Comparison of ENCODE assay signal across 11 mouse cellular contexts in genomic region chr2:30356906-30357305, GRCm38 (mm10). TPM values are rescaled to one million over a fixed set of nuclear protein-coding genes. Genes with fewer than 3 reads are reported as not detected.
DNase-seq lines count a peak whose midpoint lies in the region; ATAC-seq and TF ChIP-seq lines count a peak whose summit lies in the region.
"Had no signal": no experiment of that assay in that cellular context is flagged by ENCODE, and none has a peak within 500 bp of the region (broad histone marks: within the 10 kb centered on the region; RNA-seq: fewer than 3 reads in every experiment).

No protein-coding gene starts in this region.

- DNase-seq in heart, postnatal 14 days, result no peak
- no peak for DNase-seq in limb, embryonic 10.5 days (ENCODE audit: low spot score)
- DNase-seq in gastrocnemius, postnatal 14 days, result no peak
- no peak for DNase-seq in lung, adult 2 months
- DNase-seq: gastrocnemius, postnatal 36 days had no signal

- no peak for ATAC-seq in heart, embryonic 12.5 days (ENCODE audit: insufficient number of reproducible peaks, low FRiP score)
- ATAC-seq in limb, embryonic 12.5 days (ENCODE audit: insufficient number of reproducible peaks, insufficient read depth, low FRiP score, low TSS enrichment, low read depth), result no peak
- no peak for ATAC-seq in embryonic facial prominence, embryonic 13.5 days (ENCODE audit: insufficient number of reproducible peaks, insufficient read depth, low FRiP score, low TSS enrichment, low read depth)
- no peak for ATAC-seq in hindbrain, embryonic 16.5 days

- TF ChIP-seq POLR2A in lung, adult 2 months (IDR thresholded peaks at IDR 0.05; ENCODE audit: borderline replicate concordance, extremely low read depth, low read depth, low read length), result no peak

- H3K36me3 ChIP-seq in heart, embryonic 12.5 days, result peaks cover 31% of the 10 kb centered on the region
- peaks cover 36% of the 10 kb centered on the region for H3K36me3 ChIP-seq in limb, embryonic 12.5 days
- H3K36me3 ChIP-seq in limb, embryonic 10.5 days, result peaks cover 27% of the 10 kb centered on the region
- H3K36me3 ChIP-seq in embryonic facial prominence, embryonic 13.5 days, result peaks cover 34% of the 10 kb centered on the region
- peaks cover 14% of the 10 kb centered on the region for H3K36me3 ChIP-seq in hindbrain, embryonic 16.5 days (ENCODE audit: control insufficient read depth, insufficient read depth, low read length)

- WGBS in heart, embryonic 12.5 days, result 55% methylated on average over 9 of the region's 9 CpGs
- 71% methylated on average over 9 of the region's 9 CpGs for WGBS in limb, embryonic 12.5 days
- 76% methylated on average over 9 of the region's 9 CpGs for WGBS in limb, embryonic 10.5 days
- WGBS in embryonic facial prominence, embryonic 13.5 days, result 70% methylated on average over 9 of the region's 9 CpGs
- 69% methylated on average over 9 of the region's 9 CpGs for WGBS in hindbrain, embryonic 16.5 days
- WGBS in lung, adult 2 months, result 52% methylated on average over 9 of the region's 9 CpGs

- H3K4me3 ChIP-seq in heart, embryonic 12.5 days, result no peak overlapping the region
- H3K4me3 ChIP-seq in limb, embryonic 12.5 days (replicated peaks), result no peak overlapping the region
- no peak overlapping the region for H3K4me3 ChIP-seq in limb, embryonic 10.5 days
- 0 out of 2 replicates have a peak overlapping the region, but pooled peaks have one; percentile 84 for H3K4me3 ChIP-seq in embryonic facial prominence, embryonic 13.5 days
- H3K4me3 ChIP-seq in hindbrain, embryonic 16.5 days (ENCODE audit: low read length), result no peak overlapping the region
- no peak overlapping the region for H3K4me3 ChIP-seq in lung, adult 2 months (replicated peaks; ENCODE audit: extremely low read depth, low read depth, low read length)

- intact Hi-C loops in heart, postnatal 14 days (cut with DNase I), result no loop called here
- intact Hi-C loops in gastrocnemius, postnatal 14 days (cut with DNase I; ENCODE audit: low total_unique reads), result no loop called here

- peak overlapping the region; percentile 91 for H3K27ac ChIP-seq in heart, embryonic 12.5 days (ENCODE audit: poor library complexity, severe bottlenecking)
- H3K27ac ChIP-seq in limb, embryonic 12.5 days, result no peak overlapping the region
- no peak overlapping the region for H3K27ac ChIP-seq in limb, embryonic 10.5 days
- 0 out of 2 replicates have a peak overlapping the region, but pooled peaks have one; percentile 8 for H3K27ac ChIP-seq in embryonic facial prominence, embryonic 13.5 days
- no peak overlapping the region for H3K27ac ChIP-seq in hindbrain, embryonic 16.5 days (ENCODE audit: low read depth, low read length)
- H3K27ac ChIP-seq: neural tube, embryonic 15.5 days had no signal

- peak overlapping the region; percentile 92 for H3K4me2 ChIP-seq in heart, embryonic 12.5 days
- no peak overlapping the region for H3K4me2 ChIP-seq in limb, embryonic 12.5 days
- H3K4me2 ChIP-seq in embryonic facial prominence, embryonic 13.5 days, result no peak overlapping the region
- no peak overlapping the region for H3K4me2 ChIP-seq in hindbrain, embryonic 16.5 days (ENCODE audit: low read length)

- no peak for TF ChIP-seq CTCF in lung, adult 2 months (IDR thresholded peaks at IDR 0.05; ENCODE audit: insufficient read depth, low read length)

- H3K4me1 ChIP-seq in heart, embryonic 12.5 days (replicated peaks), result peaks cover 44% of the 10 kb centered on the region
- H3K4me1 ChIP-seq in limb, embryonic 12.5 days (replicated peaks), result peaks cover 21% of the 10 kb centered on the region
- H3K4me1 ChIP-seq in limb, embryonic 10.5 days, result peaks cover 33% of the 10 kb centered on the region
- H3K4me1 ChIP-seq in embryonic facial prominence, embryonic 13.5 days, result peaks cover 24% of the 10 kb centered on the region
- H3K4me1 ChIP-seq in hindbrain, embryonic 16.5 days (ENCODE audit: control insufficient read depth, insufficient read depth, low read depth, low read length), result peaks cover 32% of the 10 kb centered on the region
- peaks cover 16% of the 10 kb centered on the region for H3K4me1 ChIP-seq in lung, adult 2 months (ENCODE audit: control insufficient read depth, insufficient read depth, low read length)

- no peaks in the 10 kb centered on the region for H3K9me3 ChIP-seq in heart, embryonic 12.5 days (replicated peaks)
- H3K9me3 ChIP-seq in limb, embryonic 12.5 days, result no peaks in the 10 kb centered on the region
- H3K9me3 ChIP-seq in limb, embryonic 10.5 days (replicated peaks), result no peaks in the 10 kb centered on the region
- H3K9me3 ChIP-seq in embryonic facial prominence, embryonic 13.5 days, result no peaks in the 10 kb centered on the region
- H3K9me3 ChIP-seq in hindbrain, embryonic 16.5 days (ENCODE audit: control insufficient read depth, low read length), result no peaks in the 10 kb centered on the region
- H3K9me3 ChIP-seq: forebrain, embryonic 10.5 days; neural tube, embryonic 15.5 days had no signal

- no peaks in the 10 kb centered on the region for H3K27me3 ChIP-seq in heart, embryonic 12.5 days (replicated peaks)
- H3K27me3 ChIP-seq in limb, embryonic 12.5 days, result no peaks in the 10 kb centered on the region
- H3K27me3 ChIP-seq in limb, embryonic 10.5 days (ENCODE audit: low read depth, poor library complexity, severe bottlenecking), result no peaks in the 10 kb centered on the region
- no peaks in the 10 kb centered on the region for H3K27me3 ChIP-seq in embryonic facial prominence, embryonic 13.5 days
- H3K27me3 ChIP-seq in hindbrain, embryonic 16.5 days (replicated peaks; ENCODE audit: control insufficient read depth, insufficient read depth, low read length), result no peaks in the 10 kb centered on the region
- H3K27me3 ChIP-seq: neural tube, embryonic 15.5 days had no signal

- peak overlapping the region; percentile 92 for H3K9ac ChIP-seq in heart, embryonic 12.5 days
- peak overlapping the region; percentile 79; the same call in 1 of the 2 replicates for H3K9ac ChIP-seq in limb, embryonic 12.5 days (replicated peaks)
- peak overlapping the region; percentile 85 for H3K9ac ChIP-seq in embryonic facial prominence, embryonic 13.5 days
- peak overlapping the region; percentile 47 for H3K9ac ChIP-seq in hindbrain, embryonic 16.5 days (ENCODE audit: low read depth, low read length)

RNA-seq across cellular contexts. Expression of gene Sh3glb2, which starts 2.2 kb away (rescaled TPM):
- 117 and 130 TPM in 2 replicates for polyA plus RNA-seq in heart, embryonic 12.5 days (2016; fragmentation: Nextera tagmentation; extraction: Ambion mirVana)
- total RNA-seq in heart, postnatal 14 days (2021), result 10 to 100 TPM; 50.6 to 56.2 TPM
- 85.1 and 91.0 TPM in 2 replicates for polyA plus RNA-seq in limb, embryonic 12.5 days (2016; fragmentation: Nextera tagmentation; extraction: Ambion mirVana)
- polyA plus RNA-seq in limb, embryonic 10.5 days (2016; fragmentation: Nextera tagmentation; extraction: Ambion mirVana), result 76.5 and 90.3 TPM in 2 replicates
- polyA plus RNA-seq in embryonic facial prominence, embryonic 13.5 days (2015; fragmentation: Nextera tagmentation; extraction: Ambion mirVana), result 84.8 and 85.8 TPM in 2 replicates
- 208 and 221 TPM in 2 replicates for polyA plus RNA-seq in hindbrain, embryonic 16.5 days (2015; fragmentation: Nextera tagmentation; extraction: Ambion mirVana)
- total RNA-seq in gastrocnemius, postnatal 14 days (2021), result 10 to 100 TPM; 23.2 to 28.1 TPM
- polyA plus RNA-seq in lung, adult 2 months (2012; rRNA removed), result 132 and 136 TPM in 2 replicates

RNA-seq across cellular contexts. Expression of gene Miga2, which starts 7.1 kb away (rescaled TPM):
- 32.7 and 33.6 TPM in 2 replicates for polyA plus RNA-seq in heart, embryonic 12.5 days (2016; fragmentation: Nextera tagmentation; extraction: Ambion mirVana)
- total RNA-seq in heart, postnatal 14 days (2021), result 10 to 100 TPM; 74.7 to 80.0 TPM
- polyA plus RNA-seq in limb, embryonic 12.5 days (2016; fragmentation: Nextera tagmentation; extraction: Ambion mirVana), result 26.9 and 30.6 TPM in 2 replicates
- polyA plus RNA-seq in limb, embryonic 10.5 days (2016; fragmentation: Nextera tagmentation; extraction: Ambion mirVana), result 30.8 and 33.3 TPM in 2 replicates
- 23.9 and 27.7 TPM in 2 replicates for polyA plus RNA-seq in embryonic facial prominence, embryonic 13.5 days (2015; fragmentation: Nextera tagmentation; extraction: Ambion mirVana)
- 38.2 and 39.7 TPM in 2 replicates for polyA plus RNA-seq in hindbrain, embryonic 16.5 days (2015; fragmentation: Nextera tagmentation; extraction: Ambion mirVana)
- total RNA-seq in gastrocnemius, postnatal 14 days (2021), result 10 to 100 TPM; 16.3 to 16.8 TPM
- polyA plus RNA-seq in lung, adult 2 months (2012; rRNA removed), result 28.2 and 36.1 TPM in 2 replicates

RNA-seq across cellular contexts. Expression of gene Dolpp1, which starts 35.1 kb away (rescaled TPM):
- polyA plus RNA-seq in heart, embryonic 12.5 days (2016; fragmentation: Nextera tagmentation; extraction: Ambion mirVana), result 21.9 and 22.2 TPM in 2 replicates
- total RNA-seq in heart, postnatal 14 days (2021), result 10 to 100 TPM; 11.4 to 12.1 TPM
- polyA plus RNA-seq in limb, embryonic 12.5 days (2016; fragmentation: Nextera tagmentation; extraction: Ambion mirVana), result 33.2 and 39.1 TPM in 2 replicates
- polyA plus RNA-seq in limb, embryonic 10.5 days (2016; fragmentation: Nextera tagmentation; extraction: Ambion mirVana), result 37.6 and 45.4 TPM in 2 replicates
- 31.9 and 34.9 TPM in 2 replicates for polyA plus RNA-seq in embryonic facial prominence, embryonic 13.5 days (2015; fragmentation: Nextera tagmentation; extraction: Ambion mirVana)
- 63.7 and 67.7 TPM in 2 replicates for polyA plus RNA-seq in hindbrain, embryonic 16.5 days (2015; fragmentation: Nextera tagmentation; extraction: Ambion mirVana)
- 1 to 10 TPM; 7.0 to 7.3 TPM for total RNA-seq in gastrocnemius, postnatal 14 days (2021)
- 49.1 and 55.6 TPM in 2 replicates for polyA plus RNA-seq in lung, adult 2 months (2012; rRNA removed)

RNA-seq across cellular contexts. Expression of gene Crat, which starts 58.7 kb away (rescaled TPM):
- 67.9 and 74.2 TPM in 2 replicates for polyA plus RNA-seq in heart, embryonic 12.5 days (2016; fragmentation: Nextera tagmentation; extraction: Ambion mirVana)
- 100 to 1,000 TPM; 441 to 477 TPM for total RNA-seq in heart, postnatal 14 days (2021)
- polyA plus RNA-seq in limb, embryonic 12.5 days (2016; fragmentation: Nextera tagmentation; extraction: Ambion mirVana), result 24.4 and 27.5 TPM in 2 replicates
- 21.9 and 22.9 TPM in 2 replicates for polyA plus RNA-seq in limb, embryonic 10.5 days (2016; fragmentation: Nextera tagmentation; extraction: Ambion mirVana)
- polyA plus RNA-seq in embryonic facial prominence, embryonic 13.5 days (2015; fragmentation: Nextera tagmentation; extraction: Ambion mirVana), result 22.5 and 25.0 TPM in 2 replicates
- 25.4 and 30.8 TPM in 2 replicates for polyA plus RNA-seq in hindbrain, embryonic 16.5 days (2015; fragmentation: Nextera tagmentation; extraction: Ambion mirVana)
- 100 to 1,000 TPM; 251 to 325 TPM for total RNA-seq in gastrocnemius, postnatal 14 days (2021)
- 89.2 and 103 TPM in 2 replicates for polyA plus RNA-seq in lung, adult 2 months (2012; rRNA removed)

RNA-seq across cellular contexts. Expression of gene Ptpa, which starts 58.9 kb away (rescaled TPM):
- 107 and 115 TPM in 2 replicates for polyA plus RNA-seq in heart, embryonic 12.5 days (2016; fragmentation: Nextera tagmentation; extraction: Ambion mirVana)
- 100 to 1,000 TPM in 1 of 2 experiments, 10 to 100 TPM in 1; 99.1 to 109 TPM for total RNA-seq in heart, postnatal 14 days (2021)
- polyA plus RNA-seq in limb, embryonic 12.5 days (2016; fragmentation: Nextera tagmentation; extraction: Ambion mirVana), result 154 and 155 TPM in 2 replicates
- 172 and 177 TPM in 2 replicates for polyA plus RNA-seq in limb, embryonic 10.5 days (2016; fragmentation: Nextera tagmentation; extraction: Ambion mirVana)
- 150 and 163 TPM in 2 replicates for polyA plus RNA-seq in embryonic facial prominence, embryonic 13.5 days (2015; fragmentation: Nextera tagmentation; extraction: Ambion mirVana)
- 153 and 159 TPM in 2 replicates for polyA plus RNA-seq in hindbrain, embryonic 16.5 days (2015; fragmentation: Nextera tagmentation; extraction: Ambion mirVana)
- total RNA-seq in gastrocnemius, postnatal 14 days (2021), result 10 to 100 TPM; 71.1 to 80.7 TPM
- 131 and 136 TPM in 2 replicates for polyA plus RNA-seq in lung, adult 2 months (2012; rRNA removed)

Comparison
In these comparisons a context has a peak if more than half of its experiments do, and no peak if none do; other contexts are left out.
1. H3K27ac ChIP-seq: peak in heart, embryonic 12.5 days (single experiment) and embryonic facial prominence, embryonic 13.5 days (single experiment); none in limb, embryonic 12.5 days (single experiment), limb, embryonic 10.5 days (single experiment) and hindbrain, embryonic 16.5 days (single experiment).
2. Peak in every context shown above with its lines, with median percentiles within 50 percentile points of each other: H3K9ac ChIP-seq.